Mouse (Mus musculus) heart, adult 2 months (tissue): ENCODE data around the gene Prickle1.

Experiments used
- CTCF ChIP-seq: fragments of 200-600 bp; IDR thresholded peaks from 2 replicates; pipeline ENCODE4 v1.8.1; 2022; ENCODE audit warnings: antibody characterized with exemption, mild to moderate bottlenecking, moderate library complexity
- EP300 ChIP-seq: fragments of 200-500 bp; IDR thresholded peaks from 2 replicates; pipeline ENCODE4 v1.6.1; 2011; ENCODE audit warnings: low read depth, low read length, control low read depth; ENCODE audit not compliant: insufficient read depth

DNA sequence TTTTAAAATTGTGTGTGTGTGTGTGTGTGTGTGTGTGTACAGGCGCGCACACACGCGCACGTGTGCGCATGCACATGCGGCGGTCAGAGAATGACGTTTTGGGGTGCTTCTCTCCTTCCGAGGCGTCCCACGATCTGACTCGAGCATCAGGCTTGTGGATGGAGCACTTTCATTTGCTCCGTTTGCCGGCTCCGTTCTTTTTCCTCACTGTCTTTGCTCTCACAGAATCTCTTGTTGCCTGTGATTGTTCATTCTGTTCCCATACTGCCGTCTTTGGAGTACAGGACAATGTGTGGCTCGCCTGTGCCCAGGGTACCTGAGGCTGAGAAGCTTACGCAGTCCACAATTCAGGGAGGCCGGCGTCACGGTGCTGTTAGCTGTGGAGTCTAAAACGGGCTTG is 134.6 kb downstream of the Prickle1 start:
- no peak for TF ChIP-seq CTCF
- TF ChIP-seq EP300, result no peak
